Mouse (Mus musculus): ENCODE measurements at regions not wholly inside any gene's neighbourhood (a gene's known extent, or its start where the extent isn't known, plus 50 kb on each side); places are given as distances from the start of the nearest gene placed in this dataset.

DNA sequence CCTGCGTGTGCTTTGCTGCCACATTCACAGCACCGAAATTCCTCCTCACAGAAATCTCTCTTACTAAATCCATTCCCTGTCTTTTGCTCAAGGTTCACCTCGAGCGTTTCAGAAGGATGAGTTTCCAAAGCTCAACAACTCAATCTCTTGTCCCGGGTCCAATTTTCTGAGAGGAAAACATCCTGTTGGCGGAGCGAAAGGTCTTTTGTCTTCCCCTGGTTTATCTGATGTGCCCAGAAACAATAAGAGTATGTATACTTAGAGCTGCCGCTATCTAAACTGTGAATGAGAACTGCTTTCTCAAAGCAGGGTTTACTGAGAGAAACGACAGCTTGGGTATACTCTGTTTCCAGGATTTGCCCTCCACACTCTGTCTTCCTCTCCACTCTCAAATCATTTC, 115.6 kb upstream of the Lrig3 start:
- Histone ChIP-seq H3K36me3 (ENCODE audit: control insufficient read depth in 1 of 2, insufficient read depth in 2 of 2, low read length in 2 of 2) (no peaks in the 10 kb centered on the region), H3K79me2 (ENCODE audit: control insufficient read depth, insufficient read depth, low read length, poor library complexity) (no peaks in the 10 kb centered on the region), H3K27me3 (ENCODE audit: control insufficient read depth in 1 of 2, insufficient read depth in 2 of 2, low read length in 2 of 2) (no peaks in the 10 kb centered on the region), H3K27ac (ENCODE audit: control insufficient read depth, low read depth, low read length) (no peak overlapping the region), H3K9me3 (replicated peaks; ENCODE audit: insufficient read depth, low read length) (no peaks in the 10 kb centered on the region), H3K4me3 (ENCODE audit: control insufficient read depth in 1 of 2, insufficient read depth in 1 of 2, low read depth in 2 of 2, low read length in 2 of 2) (no peak overlapping the region), H3K9ac (ENCODE audit: control insufficient read depth, low read depth, low read length, poor library complexity, severe bottlenecking) (no peak overlapping the region), H3K4me1 (ENCODE audit: control insufficient read depth in 1 of 2, insufficient read depth in 2 of 2, low read length in 2 of 2) (no peaks in the 10 kb centered on the region)
- no peak for DNase-seq (ENCODE audit: low read depth, low spot score)
- TF ChIP-seq MYC (IDR thresholded peaks at IDR 0.05; ENCODE audit: low read depth, low read length), result no peak
- no peak for TF ChIP-seq ZC3H11A (IDR thresholded peaks at IDR 0.05; ENCODE audit: low read depth, low read length)
- TF ChIP-seq ELF1 (IDR thresholded peaks at IDR 0.05; ENCODE audit: low read depth, low read length), result no peak
- TF ChIP-seq ZMIZ1 (IDR thresholded peaks at IDR 0.05; ENCODE audit: low read depth, low read length), result no peak
- TF ChIP-seq NELFE (IDR thresholded peaks at IDR 0.05; ENCODE audit: low read depth, low read length), result no peak
- TF ChIP-seq RCOR1 (IDR thresholded peaks at IDR 0.05; ENCODE audit: low read depth, low read length), result no peak
- no peak for TF ChIP-seq UBTF (IDR thresholded peaks at IDR 0.05; ENCODE audit: borderline replicate concordance, insufficient read depth, low read depth, low read length)

DNA sequence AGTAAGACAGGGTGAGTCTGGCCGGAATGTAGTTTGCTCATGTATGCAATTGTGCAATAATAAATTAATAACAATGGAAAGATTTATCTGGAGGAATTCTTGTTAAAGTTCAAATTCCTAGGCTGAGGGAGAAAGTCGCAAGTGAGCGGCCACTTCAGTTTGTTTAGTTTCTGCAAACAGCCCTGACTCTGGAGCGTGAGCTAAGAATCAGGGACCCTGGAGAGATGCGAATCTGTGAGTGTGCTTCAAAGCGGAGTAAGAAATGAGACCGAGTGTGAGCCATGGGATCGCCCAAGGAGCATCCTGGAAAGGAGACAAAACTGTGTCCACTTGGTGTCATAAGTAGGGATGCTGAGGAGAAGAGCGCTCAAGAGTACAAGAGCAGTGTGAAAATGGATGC, 104.2 kb upstream of the Lrig3 start:
- TF ChIP-seq EP300 (IDR thresholded peaks at IDR 0.05; ENCODE audit: low read depth in 1 of 2, low read length in 2 of 2) (no peak), ETS1 (IDR thresholded peaks at IDR 0.05; ENCODE audit: low read depth, low read length) (no peak), MAX (IDR thresholded peaks at IDR 0.05; ENCODE audit: low read length) (no peak), TBP (IDR thresholded peaks at IDR 0.05; ENCODE audit: low read depth, low read length) (no peak), GATA1 (IDR thresholded peaks at IDR 0.05; ENCODE audit: low read depth, low read length) (no peak), NRF1 (IDR thresholded peaks at IDR 0.05; ENCODE audit: insufficient read depth, low read depth, low read length, poor library complexity, severe bottlenecking) (no peak), MEF2A (IDR thresholded peaks at IDR 0.05; ENCODE audit: extremely low read depth, insufficient replicate concordance, low read depth, low read length, poor library complexity, severe bottlenecking) (no peak), POLR2A (IDR thresholded peaks at IDR 0.05; ENCODE audit: control insufficient read depth in 1 of 2, insufficient read depth in 1 of 2, low read depth in 1 of 2, low read length in 2 of 2, poor library complexity in 1 of 2) (no peak), E2F4 (IDR thresholded peaks at IDR 0.05; ENCODE audit: borderline replicate concordance, low read depth, low read length) (no peak), CHD2 (IDR thresholded peaks at IDR 0.05; ENCODE audit: low read length) (no peak), BHLHE40 (IDR thresholded peaks at IDR 0.05; ENCODE audit: borderline replicate concordance, low read depth, low read length) (no peak), GABPA (IDR thresholded peaks at IDR 0.05; ENCODE audit: low read depth, low read length) (no peak)
- H3K36me3 ChIP-seq (ENCODE audit: control insufficient read depth in 1 of 2, insufficient read depth in 2 of 2, low read length in 2 of 2), result no peaks in the 10 kb centered on the region
- no peaks in the 10 kb centered on the region for H3K9me3 ChIP-seq (replicated peaks; ENCODE audit: insufficient read depth, low read length)

More for the DNA sequence above, 104.2 kb upstream of the Lrig3 start:
- Histone ChIP-seq H3K27me3 (ENCODE audit: control insufficient read depth in 1 of 2, insufficient read depth in 2 of 2, low read length in 2 of 2) (no peaks in the 10 kb centered on the region), H3K27ac (ENCODE audit: control insufficient read depth, low read depth, low read length) (no peak overlapping the region), H3K9ac (ENCODE audit: control insufficient read depth, low read depth, low read length, poor library complexity, severe bottlenecking) (no peak overlapping the region), H3K4me1 (ENCODE audit: control insufficient read depth in 1 of 2, insufficient read depth in 2 of 2, low read length in 2 of 2) (no peaks in the 10 kb centered on the region), H3K79me2 (ENCODE audit: control insufficient read depth, insufficient read depth, low read length, poor library complexity) (no peaks in the 10 kb centered on the region), H3K4me3 (ENCODE audit: control insufficient read depth in 1 of 2, insufficient read depth in 1 of 2, low read depth in 2 of 2, low read length in 2 of 2) (no peak overlapping the region)
- no peak for DNase-seq (ENCODE audit: low read depth, low spot score)
